Mouse (Mus musculus) right cerebral cortex, postnatal 10 days (tissue): ENCODE results near the gene Sdccag8.
A peak's percentile ranks its signal among the peaks of the same experiment; 100 is the strongest.

Experiments used
- DNase-seq, 2 experiments: peaks; one replicate each; pipeline ENCODE4 v3.0.0; 2021; ENCODE audit warnings: low spot score in 2 of 2

Sdccag8 gene

DNA sequence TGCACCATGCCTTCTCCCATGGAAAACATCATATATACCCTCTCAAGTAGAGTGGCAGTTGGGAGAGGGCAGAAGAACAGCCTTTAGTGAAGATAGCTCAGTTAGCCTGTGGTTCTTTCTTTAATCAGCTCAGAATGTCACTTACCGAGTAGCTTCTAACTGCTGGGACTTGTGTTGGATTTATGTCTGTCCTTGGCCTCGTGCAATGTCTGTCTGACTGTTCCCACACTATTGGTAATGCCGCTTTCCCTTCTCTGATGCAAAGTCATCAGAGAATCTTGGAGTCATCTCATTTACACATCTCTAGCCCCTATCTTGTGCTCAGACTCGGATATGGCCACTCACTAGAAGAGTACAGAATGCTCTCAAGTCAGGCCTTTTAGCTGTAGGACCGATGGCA lies 128.7 kb downstream of the Sdccag8 start:
- no peak for DNase-seq

DNA sequence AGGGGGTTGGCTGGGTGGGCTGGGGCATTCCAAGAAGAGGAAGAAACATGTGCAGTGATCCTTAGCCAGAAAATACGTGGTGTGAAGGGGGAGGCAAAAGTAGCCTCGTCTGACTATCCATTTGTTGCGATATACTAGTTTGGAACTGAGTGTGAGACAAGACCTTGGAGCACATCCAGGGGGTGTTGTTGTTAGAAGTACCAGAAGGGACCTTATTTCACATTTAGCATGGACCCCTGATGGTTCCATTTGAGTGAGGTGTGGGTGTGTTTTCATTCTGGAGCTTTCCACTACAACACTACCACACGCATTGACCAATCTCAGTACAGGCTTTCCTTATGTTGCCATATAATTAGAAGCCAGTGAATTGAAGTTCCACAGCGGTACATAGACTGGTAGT lies 129.5 kb downstream of the Sdccag8 start:
- DNase-seq, result peak in 1 of 2 experiments; percentile 57

DNA sequence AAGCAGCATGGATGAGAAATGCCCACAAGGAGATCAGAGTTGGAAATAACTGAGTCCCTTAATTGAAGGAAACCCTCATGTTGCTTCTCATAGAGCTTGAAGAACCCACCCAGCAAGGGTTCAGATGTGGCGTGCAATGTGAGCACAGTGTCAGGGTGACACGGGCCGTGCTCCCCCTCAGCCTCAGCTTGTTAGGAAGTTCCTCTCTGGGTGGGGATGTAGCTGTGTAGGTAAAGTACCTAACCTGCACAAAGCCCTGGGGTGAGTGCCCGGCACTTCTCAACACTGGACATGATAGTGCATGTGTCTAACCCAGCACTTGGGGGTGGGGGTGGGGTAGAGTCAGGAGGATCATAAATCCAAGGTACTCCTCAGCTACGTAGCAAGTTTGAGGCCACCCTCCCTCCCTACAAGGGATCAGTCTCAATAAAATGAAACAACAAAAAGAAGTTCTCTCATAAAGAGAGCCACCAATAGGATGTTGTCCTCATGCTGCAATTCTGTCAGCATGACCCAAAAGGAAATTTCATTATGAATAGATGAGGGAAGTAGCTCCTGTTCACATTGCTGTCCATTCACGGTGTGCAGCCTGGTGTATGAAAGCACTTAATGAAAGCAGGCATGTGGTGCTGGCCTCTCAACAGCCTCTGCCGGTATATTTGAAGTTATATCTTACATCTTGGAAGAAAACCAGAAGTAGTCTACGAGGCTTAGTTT lies 130.2 kb downstream of the Sdccag8 start:
- no peak for DNase-seq

DNA sequence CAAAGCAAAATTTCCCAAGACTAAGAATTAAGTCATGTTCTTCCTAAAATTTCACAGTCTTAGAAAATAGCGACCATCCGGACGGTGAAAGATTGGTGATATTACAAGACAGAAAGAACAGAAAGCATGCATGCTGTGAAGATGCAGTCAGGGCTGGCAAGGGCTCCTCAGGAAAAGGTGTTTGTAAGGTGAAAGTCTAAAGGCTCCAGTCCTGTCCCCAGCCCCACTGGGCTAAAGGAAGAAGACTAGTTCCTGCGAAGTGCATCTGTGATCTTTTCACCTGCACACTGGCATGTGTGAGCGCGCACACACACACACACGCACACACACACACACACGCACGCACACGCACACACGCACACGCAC lies 130.7 kb downstream of the Sdccag8 start:
- DNase-seq, result no peak

DNA sequence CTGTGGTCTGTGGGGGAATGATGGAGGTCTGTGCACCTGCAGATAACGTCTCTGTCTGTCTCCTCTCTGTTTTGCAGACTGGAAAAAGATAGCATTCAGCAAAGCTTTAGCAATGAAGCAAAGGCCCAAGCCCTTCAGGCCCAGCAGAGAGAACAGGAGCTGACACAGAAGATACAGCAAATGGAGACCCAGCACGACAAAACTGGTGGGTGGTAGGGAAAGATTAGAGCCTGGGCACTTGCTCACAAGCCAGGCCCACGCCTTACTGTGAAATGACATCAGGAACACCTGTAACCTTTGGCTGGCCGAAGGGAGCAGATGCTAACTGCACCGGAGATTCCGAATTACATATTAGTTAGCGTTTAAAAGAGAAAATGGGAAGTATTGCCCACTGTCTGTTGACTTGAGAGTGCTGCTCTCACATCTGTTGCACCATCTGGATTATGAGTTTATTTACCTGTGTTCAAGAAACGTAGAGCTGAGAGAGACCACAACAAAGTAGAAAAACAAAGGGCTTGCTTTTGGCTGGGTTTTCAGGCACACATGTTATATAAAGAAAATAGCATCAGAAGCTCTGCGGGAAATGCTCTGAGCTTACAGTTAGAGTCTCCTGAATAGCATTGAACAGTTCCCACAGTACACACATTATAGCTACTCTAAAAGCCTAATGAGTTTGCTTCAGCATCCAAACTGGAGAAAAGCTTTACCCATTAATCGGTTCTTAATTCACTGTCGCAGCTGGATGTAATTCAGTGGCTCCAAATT lies 131.8 kb downstream of the Sdccag8 start:
- DNase-seq, result no peak

DNA sequence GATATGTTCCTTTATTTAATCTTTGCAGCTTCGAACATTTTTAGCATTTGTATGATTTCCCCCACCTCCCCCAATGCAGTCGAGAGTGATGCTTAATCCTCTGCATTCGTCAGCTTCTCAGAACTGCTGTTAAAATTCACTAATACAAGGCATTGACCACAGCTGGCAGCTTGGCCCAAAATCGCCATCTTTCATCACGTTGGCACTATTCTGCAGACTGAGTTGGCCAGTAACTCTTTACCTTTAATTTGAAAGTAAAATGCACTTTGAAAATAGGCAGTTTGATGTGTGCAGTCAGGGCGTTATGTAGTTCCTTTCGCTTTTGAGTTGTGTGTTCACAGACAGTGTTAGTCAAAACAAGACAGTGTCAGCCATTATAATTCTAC lies 132.3 kb downstream of the Sdccag8 start:
- DNase-seq, result no peak

DNA sequence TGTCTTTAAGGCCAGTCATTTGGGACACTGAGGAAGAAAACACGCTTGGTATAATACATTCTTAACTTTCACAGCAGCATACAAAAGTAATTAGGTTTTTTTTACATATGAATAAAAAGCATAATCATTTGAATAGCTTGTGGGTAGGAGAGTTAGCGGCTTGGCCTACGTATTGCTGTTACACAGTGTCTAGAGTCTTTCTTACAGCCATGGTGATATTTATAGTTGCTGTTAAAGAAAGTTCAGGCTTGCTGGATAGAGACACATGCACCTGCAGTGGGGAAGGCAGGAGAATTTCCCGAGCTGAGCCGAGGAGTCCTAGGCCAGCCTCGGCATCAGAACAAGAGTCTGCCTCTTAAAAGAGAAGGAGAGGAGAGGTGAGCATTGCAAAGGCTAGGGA lies 134.4 kb downstream of the Sdccag8 start:
- DNase-seq, result no peak

DNA sequence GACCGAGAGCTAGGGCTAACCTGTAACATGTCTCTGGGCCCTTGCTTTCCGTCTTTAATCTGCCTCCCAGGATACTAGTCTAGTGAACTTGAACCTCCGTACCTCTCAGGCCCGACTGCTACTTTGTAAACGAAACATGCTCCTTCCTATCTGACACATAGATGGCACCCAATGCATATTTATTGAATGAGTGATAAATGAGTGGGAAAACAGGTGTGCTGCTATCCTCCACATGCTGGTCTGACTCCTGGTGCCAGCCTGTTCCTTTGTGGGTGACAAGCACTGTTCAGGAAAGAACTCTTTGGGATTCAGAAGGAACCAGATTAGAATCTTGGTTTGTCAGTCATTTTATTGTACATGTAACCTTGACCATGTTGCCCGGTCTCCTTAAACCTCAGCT lies 134.9 kb downstream of the Sdccag8 start:
- DNase-seq, result no peak

DNA sequence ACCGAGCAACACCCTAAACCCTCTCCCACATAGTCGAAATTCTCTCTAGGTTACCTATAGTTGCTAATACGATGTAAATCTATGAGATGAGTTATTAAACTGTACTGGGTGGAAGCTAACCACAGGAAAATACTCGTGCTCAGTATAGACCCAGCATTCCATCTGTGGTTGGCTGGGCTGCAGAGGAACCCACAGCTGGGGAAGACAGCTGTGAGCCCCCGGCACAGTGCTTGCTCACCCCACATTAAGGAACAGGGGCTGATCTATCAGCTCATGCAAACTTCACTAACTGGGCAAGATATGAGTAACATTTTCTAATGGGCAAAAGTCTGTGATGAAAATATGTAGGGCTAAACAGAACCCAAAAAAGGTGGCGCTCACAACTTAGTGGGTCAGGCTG lies 135.6 kb downstream of the Sdccag8 start:
- DNase-seq, result no peak

DNA sequence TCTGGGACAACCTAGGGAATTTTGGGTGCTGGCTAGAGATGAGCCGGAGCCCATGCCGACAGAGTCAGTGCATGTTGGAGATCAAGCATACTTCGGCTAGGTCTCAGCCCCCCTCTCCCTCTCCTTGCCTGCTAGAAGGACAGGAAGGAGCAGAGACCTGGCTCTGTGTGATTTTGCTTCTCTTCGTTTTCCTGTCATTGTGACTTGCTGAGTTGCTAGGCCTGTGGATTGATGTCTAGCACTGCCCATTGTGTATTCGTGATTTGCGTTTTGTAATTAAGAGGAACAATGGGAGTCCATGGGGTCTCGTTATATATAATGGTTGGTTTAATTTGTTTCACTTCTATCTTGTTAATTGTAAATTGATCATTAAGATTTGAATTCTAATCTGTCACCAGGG lies 137.4 kb downstream of the Sdccag8 start:
- DNase-seq, result no peak

DNA sequence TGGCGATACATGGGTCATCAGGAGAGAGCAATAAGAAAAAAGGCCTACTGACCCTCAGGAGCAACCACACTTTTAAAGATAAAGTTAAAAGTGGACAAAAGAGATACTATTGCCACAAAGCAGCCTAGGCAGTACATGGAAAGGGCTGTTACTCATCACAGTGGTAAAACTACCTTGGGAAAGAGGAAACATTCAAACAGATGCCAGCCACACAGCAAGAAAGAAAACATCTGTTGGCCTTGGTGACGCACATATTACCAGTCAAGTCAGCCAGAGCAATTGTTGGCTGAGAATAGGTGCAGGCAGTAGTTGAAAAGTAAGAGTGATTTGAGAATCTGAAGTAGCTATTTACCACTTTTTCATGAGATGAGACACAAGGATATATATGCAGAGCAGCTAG lies 143.9 kb downstream of the Sdccag8 start:
- no peak for DNase-seq

DNA sequence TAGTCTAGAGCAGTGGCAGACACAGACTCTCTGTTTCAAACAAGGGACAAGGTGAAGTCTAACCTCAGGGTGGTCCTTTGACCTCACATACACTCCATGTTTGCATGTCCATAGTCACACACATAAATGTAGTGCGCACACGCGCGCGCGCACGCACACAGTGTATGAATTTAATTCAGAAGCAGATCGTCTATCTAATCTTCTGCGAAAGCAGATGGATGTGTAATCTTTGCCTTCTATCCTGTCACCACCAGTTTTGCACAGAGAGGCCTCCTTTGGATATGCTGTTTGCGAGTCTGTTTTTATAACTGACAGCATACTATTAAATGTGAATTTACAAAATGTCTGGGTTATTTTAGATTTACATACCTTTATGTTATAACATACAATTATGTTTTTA lies 147.3 kb downstream of the Sdccag8 start:
- no peak for DNase-seq

DNA sequence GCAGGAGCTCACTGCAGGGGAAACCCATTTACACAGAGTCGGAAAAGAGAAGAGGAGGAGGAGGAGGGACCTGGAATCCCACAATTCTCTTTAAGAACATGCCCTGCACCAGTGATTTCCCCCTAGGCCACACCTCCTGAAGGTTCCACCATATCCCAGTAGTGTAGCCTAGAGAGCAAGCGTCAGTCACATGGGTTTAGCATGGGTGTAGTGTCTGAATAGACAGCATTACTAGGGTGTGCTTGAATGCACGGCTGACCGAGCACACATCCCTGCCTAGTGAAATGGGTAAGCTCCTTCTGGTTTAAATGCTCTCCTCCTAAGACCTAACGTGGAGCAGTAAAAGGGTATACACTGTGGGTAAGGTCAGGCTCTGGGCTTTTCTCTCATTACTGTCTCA lies 148.4 kb downstream of the Sdccag8 start:
- no peak for DNase-seq

DNA sequence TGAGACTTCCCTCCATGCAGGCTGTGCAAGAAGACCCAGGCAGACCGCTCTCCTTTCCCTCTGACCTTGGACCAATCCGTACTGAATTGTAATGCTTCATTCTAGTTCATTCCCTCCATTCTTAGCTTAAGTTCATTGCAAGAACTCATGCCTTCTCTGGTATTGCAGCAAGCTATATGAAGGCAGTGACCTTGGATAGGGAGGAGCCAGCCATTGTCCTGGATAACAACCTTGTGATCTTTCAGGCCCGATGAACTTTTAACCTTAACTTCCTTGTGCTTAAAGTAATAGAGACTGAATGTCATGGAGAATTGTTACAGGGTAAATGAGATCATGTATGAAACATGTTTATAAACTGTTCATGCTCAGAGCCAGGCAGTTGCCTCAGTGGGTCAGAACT lies 152.8 kb downstream of the Sdccag8 start:
- no peak for DNase-seq

DNA sequence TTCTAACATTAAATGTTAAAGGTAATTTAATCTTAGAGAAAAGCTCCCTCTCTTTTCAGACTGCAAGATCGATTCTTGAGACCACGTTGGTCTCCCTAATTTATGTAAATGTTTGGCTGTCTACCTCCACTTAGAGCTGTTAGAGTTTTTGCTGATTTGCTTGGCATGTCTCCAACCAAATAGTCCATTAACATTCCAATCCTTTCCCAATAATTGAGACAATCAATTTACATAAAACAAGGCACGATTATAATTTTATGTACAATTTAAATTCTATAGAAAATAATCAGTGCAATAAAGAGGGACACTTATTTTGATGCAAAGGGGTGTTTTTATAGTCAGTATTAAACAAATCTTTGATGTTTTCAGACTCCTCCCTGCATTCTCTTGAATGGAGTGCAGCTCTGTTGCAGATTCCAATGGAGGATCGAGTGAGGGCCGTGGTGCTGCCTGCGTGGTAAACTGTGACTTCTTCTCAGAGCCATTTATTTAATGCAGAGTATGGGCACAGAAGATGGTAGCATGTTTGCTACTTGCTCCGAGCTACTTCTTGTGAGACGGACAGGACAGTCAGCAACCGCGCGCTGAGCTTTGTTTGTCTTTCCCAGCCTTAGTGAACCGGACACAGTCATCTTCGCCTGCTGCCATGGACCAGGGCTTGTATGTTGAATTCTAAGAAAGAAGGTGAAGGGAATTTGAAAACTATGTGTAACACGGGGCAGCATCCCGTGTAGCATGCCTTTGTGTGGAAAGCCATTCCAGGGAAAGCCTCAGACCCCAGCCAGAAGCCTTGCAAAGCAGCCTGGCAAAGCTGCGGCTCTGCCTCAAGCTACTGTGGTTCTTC lies 156.4 kb downstream of the Sdccag8 start:
- no peak for DNase-seq

DNA sequence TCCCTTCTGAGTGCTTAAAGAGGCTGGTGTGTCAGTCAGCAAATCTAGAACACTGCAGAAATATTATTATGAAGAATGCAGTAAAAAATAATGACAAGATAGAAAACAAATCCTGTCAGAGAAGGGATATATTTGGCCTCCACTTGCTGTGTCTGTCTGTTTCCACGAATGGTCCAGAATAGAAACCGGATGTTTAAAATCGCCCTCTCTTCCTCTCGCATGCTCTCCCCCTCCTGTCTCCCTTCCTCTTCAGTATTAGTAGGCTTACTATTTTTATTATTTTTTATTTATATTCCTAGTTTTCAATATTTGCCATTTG lies 157.0 kb downstream of the Sdccag8 start:
- no peak for DNase-seq

DNA sequence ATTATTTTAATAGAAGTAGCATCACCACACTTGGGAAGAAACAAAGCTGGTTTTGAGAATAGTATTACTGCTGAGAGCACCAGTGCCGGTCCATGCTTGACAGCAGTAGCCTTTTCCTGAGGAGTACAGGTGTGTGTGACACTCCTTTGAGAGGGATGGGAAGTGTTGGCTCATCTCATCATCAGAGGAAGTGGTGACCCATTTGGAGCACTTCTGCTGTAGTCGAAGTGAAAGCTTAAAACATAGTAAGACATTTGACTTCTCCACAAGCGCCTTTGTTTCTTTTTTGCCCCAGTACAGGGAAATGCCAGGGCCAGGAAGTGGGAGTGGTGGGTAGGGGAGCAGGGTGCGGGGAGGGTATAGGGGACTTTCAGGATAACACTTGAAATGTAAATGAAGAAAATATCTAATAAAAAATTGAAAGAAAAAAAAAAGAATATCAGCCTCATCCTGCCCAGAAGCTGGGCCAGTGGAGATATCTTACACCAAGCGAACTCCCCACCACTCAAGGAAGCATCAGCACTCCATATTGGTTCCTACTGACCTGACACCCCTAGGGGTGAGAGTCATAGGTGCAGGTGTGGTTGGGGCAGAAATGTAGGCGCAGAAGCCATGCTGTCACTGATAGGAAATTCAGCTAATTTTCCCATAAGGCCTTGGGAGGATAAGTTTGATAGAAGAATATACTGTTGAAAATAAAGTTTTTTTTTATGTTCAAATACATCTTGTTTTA lies 159.1 kb downstream of the Sdccag8 start:
- DNase-seq, result no peak

DNA sequence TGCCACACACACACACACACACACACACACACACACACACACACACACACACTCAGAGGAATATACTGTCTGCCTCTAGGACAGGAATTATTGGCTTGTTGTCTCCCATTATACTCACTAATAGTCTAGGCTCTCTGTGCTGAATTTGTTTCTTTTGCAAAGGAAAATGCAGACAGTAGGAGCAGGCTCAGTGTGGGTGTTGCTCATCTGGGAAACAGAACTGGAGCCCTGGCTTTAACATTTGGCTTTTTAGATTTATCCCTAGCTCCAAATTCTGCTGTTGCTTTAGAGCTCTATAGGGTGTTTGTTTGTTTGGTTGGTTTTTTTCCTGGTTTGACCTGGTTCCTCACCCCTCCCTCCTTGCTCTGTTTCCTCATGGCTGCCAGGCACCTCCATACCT lies 164.8 kb downstream of the Sdccag8 start:
- DNase-seq, result no peak

DNA sequence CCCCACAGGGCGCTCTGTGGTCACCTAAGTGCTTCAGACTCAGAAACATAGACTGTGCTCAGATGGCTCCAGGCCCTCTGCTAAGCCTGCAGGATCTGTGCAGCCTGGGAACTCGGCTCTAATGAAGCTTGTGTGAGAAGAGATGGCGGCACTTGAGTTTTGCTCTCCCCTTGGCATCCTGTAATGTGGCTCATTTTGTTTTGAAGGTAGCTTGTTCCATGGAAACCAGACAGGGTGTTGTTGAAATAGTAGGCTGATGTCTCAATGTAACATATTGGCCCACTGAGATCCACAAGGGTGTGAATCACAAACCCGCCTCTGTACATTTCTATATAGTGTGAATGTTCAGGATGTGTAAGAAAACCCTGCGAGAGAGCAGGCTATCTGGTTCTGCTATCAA lies 165.7 kb downstream of the Sdccag8 start:
- peak in 1 of 2 experiments; percentile 62 for DNase-seq

DNA sequence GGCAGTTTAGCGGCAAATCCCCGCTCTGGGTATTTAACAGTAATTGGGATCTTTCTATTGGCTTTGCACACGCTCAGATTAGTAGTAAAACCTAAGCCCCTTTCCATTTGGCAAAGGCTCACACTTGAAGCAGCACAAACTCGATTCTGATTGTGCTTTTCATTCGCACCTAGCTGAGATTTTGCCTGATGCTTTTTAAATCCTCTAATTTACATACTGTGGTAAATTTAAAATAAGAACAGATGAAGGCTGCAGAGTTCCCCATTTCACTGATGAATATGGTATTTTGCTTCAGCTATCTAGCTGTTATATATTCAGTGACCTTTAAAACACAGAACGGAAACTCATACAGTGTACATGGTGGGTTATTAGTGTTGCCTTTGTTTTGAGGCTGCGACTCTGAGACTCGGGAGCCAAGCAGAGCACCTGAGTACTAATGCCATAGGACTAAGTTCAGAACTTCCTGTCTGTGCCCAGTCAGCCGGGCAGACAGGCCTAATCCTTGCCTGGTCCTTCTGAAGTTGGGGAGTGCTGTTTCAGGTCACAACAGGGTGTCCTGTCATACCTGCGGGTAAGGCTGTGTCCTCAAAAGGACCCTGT lies 166.4 kb downstream of the Sdccag8 start:
- no peak for DNase-seq

DNA sequence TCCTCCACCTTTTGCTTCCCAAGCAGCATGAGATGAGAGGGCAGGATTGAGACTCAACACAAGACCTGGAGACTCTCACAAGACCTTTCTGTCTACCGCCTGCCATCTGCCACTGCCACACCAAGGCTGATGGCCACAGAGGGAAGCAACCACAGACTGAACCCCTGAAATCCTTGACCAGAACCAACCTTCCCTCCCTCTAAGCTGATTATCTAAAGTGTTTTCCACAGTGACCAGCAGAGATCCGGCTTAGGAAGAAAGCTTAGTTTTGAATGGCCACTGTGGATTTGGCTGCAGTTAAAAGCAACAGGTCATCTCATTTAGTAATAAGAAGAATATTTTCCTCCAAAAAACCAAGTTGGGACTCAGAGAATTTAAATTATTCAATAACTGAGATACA lies 167.1 kb downstream of the Sdccag8 start:
- DNase-seq, result no peak

DNA sequence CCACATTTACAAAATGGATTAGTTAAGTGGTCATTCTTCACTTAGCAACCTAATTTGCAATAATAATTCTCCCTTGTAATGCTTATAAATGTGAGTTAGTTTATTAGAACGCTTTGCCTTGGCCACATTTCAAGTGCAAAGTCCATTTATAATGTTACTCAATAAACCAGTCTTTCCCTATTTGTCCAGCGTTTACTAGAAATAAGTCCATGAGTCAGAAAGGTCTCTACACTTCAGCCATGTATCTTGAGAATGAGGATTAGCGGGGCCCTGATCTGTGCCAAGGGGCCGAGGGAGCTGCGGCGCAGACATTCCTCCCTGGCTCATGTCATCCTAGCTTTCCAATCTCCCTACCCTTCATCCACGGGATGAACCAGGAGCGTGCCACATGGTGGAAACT lies 168.2 kb downstream of the Sdccag8 start:
- DNase-seq, result no peak
